Mouse (Mus musculus): ENCODE measurements at regions not wholly inside any gene's neighbourhood (a gene's known extent, or its start where the extent isn't known, plus 50 kb on each side); places are given as distances from the start of the nearest gene placed in this dataset.

DNA sequence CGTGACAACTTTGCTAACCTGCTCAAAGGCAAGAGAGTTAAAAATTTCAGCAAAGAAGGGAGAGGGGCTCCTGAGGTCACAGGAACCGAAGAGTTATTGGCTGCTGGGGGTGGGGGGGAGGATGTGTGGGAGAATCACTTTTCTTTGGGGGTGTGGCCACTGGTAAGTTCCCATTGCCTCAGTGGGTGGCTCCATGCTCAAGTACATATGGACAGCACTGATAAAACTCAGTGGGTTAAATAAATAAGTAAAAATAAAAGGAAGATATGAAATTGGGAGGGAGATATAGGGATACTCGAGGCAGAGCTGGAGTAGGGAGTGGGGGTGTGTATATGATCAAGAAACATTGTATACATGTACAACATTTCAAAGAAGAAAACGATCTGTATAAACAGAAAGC lies 61.2 kb upstream of the Tns3 start:
- WGBS, result 68% methylated on average over 4 of the region's 4 CpGs
- Histone ChIP-seq H3K4me1 (no peaks in the 10 kb centered on the region), H3K36me3 (no peaks in the 10 kb centered on the region), H3K27me3 (no peaks in the 10 kb centered on the region), H3K4me2 (no peak overlapping the region), H3K4me3 (no peak overlapping the region), H3K9ac (no peak overlapping the region), H3K27ac (no peak overlapping the region), H3K9me3 (no peaks in the 10 kb centered on the region)
- ATAC-seq (ENCODE audit: insufficient number of reproducible peaks, low FRiP score, low TSS enrichment, low read depth), result no peak

DNA sequence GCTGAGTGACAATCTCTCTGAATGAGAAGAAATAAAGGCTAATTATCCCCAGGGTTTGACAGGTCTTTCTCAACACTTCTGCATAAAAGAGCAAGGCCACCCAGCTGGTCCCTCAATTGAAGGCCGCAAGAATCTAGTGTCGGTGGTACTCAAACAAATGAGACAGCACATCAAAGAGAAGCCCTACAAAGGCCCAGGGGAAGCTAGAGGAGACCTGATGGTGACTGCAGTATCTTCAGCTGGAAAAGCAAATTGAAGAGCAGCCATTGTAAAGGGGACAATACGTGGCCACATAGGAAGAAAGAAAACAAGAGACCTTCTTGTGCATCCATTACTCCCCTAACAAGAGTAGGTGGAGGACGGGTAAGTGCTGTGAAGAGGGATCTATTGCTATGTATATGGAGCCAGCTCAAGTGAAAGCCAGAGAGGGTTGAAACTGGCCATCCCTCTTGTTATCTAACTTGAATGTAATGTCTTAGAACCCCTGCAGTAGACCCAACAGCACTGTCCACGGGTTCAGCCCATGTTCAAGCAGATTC lies 58.8 kb upstream of the Tns3 start:
- Histone ChIP-seq H3K4me3 (no peak overlapping the region), H3K27me3 (no peaks in the 10 kb centered on the region), H3K9ac (no peak overlapping the region), H3K4me1 (no peaks in the 10 kb centered on the region), H3K27ac (no peak overlapping the region), H3K36me3 (no peaks in the 10 kb centered on the region), H3K4me2 (no peak overlapping the region), H3K9me3 (no peaks in the 10 kb centered on the region)
- ATAC-seq (ENCODE audit: insufficient number of reproducible peaks, low FRiP score, low TSS enrichment, low read depth), result no peak
- WGBS, result 40% methylated on average over 5 of the region's 5 CpGs

DNA sequence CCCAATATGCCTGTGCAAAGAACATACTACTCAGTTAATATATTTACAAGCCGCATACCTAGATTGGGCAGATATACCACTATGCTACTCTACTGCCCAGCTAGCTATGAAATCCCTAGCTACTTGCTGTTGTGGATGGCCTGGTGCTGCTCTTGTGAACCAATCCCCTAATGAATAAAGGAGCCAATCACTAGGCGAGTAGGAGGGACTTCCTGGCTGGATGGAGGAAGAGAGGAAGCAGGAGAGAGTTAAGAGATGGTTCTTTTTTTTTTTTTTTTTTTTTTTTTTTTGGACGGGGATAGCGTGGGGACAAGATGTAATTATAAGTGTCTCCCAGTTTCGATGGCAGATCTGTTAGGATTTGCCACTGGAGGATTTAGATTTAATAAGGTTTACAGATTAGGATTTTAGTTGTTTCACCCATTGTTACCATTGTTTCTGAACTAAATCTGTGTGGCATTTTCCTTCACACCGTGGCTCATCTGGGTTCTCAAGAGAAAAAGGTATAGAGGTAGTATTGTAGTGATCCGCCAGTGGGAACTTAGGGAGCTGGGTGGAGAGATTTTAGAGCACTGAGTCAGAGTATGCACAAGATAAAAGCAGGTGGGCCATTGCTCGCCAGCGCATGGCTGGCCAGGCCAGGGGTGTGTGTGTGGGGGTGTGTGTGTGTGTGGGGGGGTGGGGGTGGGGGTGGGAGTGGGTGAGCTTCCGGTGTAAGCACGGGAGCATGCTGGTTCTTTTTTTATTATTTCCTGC lies 55.1 kb upstream of the Tns3 start:
- no peak for ATAC-seq (ENCODE audit: insufficient number of reproducible peaks, low FRiP score, low TSS enrichment, low read depth)
- Histone ChIP-seq H3K4me1 (0 out of 2 replicates have a peak, but pooled peaks cover 5% of the 10 kb centered on the region), H3K9ac (no peak overlapping the region), H3K4me3 (no peak overlapping the region), H3K36me3 (no peaks in the 10 kb centered on the region), H3K4me2 (no peak overlapping the region), H3K9me3 (no peaks in the 10 kb centered on the region), H3K27ac (no peak overlapping the region), H3K27me3 (no peaks in the 10 kb centered on the region)
- WGBS, result 79% methylated on average over 11 of the region's 11 CpGs

DNA sequence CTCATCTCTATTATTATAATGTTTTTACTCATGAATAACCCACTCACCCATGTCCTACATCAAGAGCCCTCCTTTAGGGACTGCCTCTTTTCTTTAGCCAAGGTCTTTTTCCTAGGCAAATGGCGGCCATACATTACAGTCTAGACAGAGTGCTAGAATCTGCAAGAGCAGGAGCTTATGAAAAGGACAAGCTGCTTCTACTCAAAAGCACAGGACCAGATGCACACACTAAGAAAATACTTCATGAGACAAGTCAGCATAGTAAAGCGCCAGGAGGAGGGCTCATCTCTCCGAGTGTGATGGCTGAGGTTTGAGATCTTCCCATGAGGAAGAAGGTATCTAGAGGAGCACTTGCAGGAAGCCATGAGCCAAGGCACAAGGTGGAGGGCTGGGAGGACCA lies 53.4 kb upstream of the Tns3 start:
- Histone ChIP-seq H3K9ac (no peak overlapping the region), H3K27ac (no peak overlapping the region), H3K9me3 (no peaks in the 10 kb centered on the region), H3K4me2 (no peak overlapping the region), H3K4me3 (no peak overlapping the region), H3K4me1 (0 out of 2 replicates have a peak, but pooled peaks cover 5% of the 10 kb centered on the region), H3K27me3 (no peaks in the 10 kb centered on the region), H3K36me3 (no peaks in the 10 kb centered on the region)
- 92% methylated on average over 3 of the region's 3 CpGs for WGBS
- ATAC-seq (ENCODE audit: insufficient number of reproducible peaks, low FRiP score, low TSS enrichment, low read depth), result no peak

DNA sequence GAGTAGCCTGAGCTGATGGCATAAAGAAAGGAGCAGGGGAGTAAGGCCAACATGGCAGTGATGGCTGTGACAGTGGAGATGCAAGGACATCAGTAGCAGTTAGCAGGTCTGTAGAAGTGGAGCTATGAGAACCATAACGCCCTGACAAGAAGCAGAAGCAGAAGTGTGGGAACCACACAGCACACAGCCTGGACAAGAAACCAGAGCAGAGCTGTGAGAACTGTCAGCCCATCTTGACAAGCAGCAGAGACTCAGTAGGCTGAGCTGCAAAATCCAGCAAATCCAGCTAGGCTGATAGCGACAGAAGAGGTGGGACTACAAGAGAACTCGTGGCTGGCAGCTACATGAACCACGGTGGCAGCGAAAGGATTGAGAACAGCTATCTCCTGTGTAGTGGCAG lies 52.5 kb upstream of the Tns3 start:
- H3K4me1 ChIP-seq, result 0 out of 2 replicates have a peak, but pooled peaks cover 5% of the 10 kb centered on the region
- H3K9me3 ChIP-seq, result no peaks in the 10 kb centered on the region
- WGBS, result 62% methylated on average over 5 of the region's 5 CpGs
- H3K4me2 ChIP-seq, result no peak overlapping the region
- H3K27ac ChIP-seq, result no peak overlapping the region
- no peak overlapping the region for H3K9ac ChIP-seq
- H3K27me3 ChIP-seq, result no peaks in the 10 kb centered on the region
- H3K36me3 ChIP-seq, result no peaks in the 10 kb centered on the region
- no peak overlapping the region for H3K4me3 ChIP-seq
- no peak for ATAC-seq (ENCODE audit: insufficient number of reproducible peaks, low FRiP score, low TSS enrichment, low read depth)

DNA sequence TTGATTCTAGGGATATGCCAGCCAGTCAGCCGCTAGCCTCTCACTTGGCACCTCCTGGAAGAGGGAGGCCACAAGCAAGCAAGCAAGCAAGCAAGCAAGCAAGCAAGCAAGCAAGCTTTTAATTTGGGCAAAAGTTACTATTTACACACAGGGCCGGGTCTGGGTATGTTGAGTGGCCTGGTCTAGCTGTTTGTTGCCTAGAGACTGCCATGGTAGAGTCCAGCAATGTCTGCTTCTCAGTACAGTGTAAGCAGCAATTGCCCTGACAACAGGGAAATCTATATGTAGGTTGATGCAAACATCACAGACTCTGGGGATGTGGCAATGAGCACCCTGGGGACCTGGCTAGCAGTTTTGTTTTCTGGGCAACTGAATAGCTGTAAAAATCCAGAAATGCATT lies 51.4 kb upstream of the Tns3 start:
- Histone ChIP-seq H3K4me3 (no peak overlapping the region), H3K36me3 (no peaks in the 10 kb centered on the region), H3K9me3 (no peaks in the 10 kb centered on the region), H3K27ac (no peak overlapping the region), H3K27me3 (no peaks in the 10 kb centered on the region), H3K9ac (no peak overlapping the region), H3K4me2 (no peak overlapping the region), H3K4me1 (0 out of 2 replicates have a peak, but pooled peaks cover 5% of the 10 kb centered on the region)
- no peak for ATAC-seq (ENCODE audit: insufficient number of reproducible peaks, low FRiP score, low TSS enrichment, low read depth)
- 68% methylated on average over 2 of the region's 2 CpGs for WGBS
